Mouse (Mus musculus) hindbrain, embryonic 14.5 days (tissue): ENCODE results near the gene Ano6. TPM values are rescaled to one million over a fixed set of nuclear protein-coding genes. Genes with fewer than 3 reads are reported as not detected.

Experiments
- ATAC-seq: fragments of 200-750 bp; cut with Nextera tagmentation; 2 replicates; pipeline ENCODE4 v1.8.0; 2017; ENCODE audit warnings: moderate number of reproducible peaks, mild to moderate bottlenecking, moderate TSS enrichment, moderate library complexity; ENCODE audit not compliant: low FRiP score
- DNase-seq: peaks from one replicate; pipeline ENCODE4 v3.0.0-alpha.2; 2015; ENCODE audit warnings: low spot score
- H3K27ac ChIP-seq: fragments of 300-500 bp; sonication (generic); 2 replicates; pipeline ENCODE4 v1.5.1; 2014; ENCODE audit warnings: mild to moderate bottlenecking, moderate library complexity
- H3K27me3 ChIP-seq: fragments of 300-500 bp; sonication (generic); 2 replicates; pipeline ENCODE4 v1.6.1; 2014; ENCODE audit warnings: mild to moderate bottlenecking, low read length, mixed read lengths; ENCODE audit not compliant: control insufficient read depth, insufficient read depth
- H3K36me3 ChIP-seq: fragments of 300-500 bp; sonication (generic); replicated peaks from 2 replicates; pipeline ENCODE4 v1.6.1; 2014; ENCODE audit not compliant: control insufficient read depth, insufficient read depth
- H3K4me1 ChIP-seq: fragments of 300-500 bp; sonication (generic); replicated peaks from 2 replicates; pipeline ENCODE4 v1.6.1; 2014; ENCODE audit warnings: antibody characterized with exemption, low read length, mixed read lengths; ENCODE audit not compliant: control insufficient read depth, insufficient read depth
- H3K4me2 ChIP-seq: fragments of 300-500 bp; sonication (generic); replicated peaks from 2 replicates; pipeline ENCODE4 v1.6.1; 2014; ENCODE audit warnings: mild to moderate bottlenecking, moderate library complexity
- H3K4me3 ChIP-seq: fragments of 300-500 bp; sonication (generic); replicated peaks from 2 replicates; pipeline ENCODE4 v1.5.1; 2014; ENCODE audit warnings: mild to moderate bottlenecking, low read length
- H3K9ac ChIP-seq: fragments of 300-500 bp; sonication (generic); 2 replicates; pipeline ENCODE4 v1.6.1; 2014
- H3K9me3 ChIP-seq: fragments of 300-500 bp; sonication (generic); 2 replicates; pipeline ENCODE4 v1.6.1; 2016; ENCODE audit warnings: low read length; ENCODE audit not compliant: control insufficient read depth
- WGBS: fragments of 180-500 bp; shearing (Covaris S2); extraction: QIAGEN DNeasy Blood & Tissue Kit; methylation state at CpG from one replicate; pipeline ENCODE4 v1.1.7; 2014; 5-methylcytosine and 5-hydroxymethylcytosine counted together
- polyA plus RNA-seq: library from polyadenylated mRNA; unstranded; fragments of >200 nt; fragmentation: Nextera tagmentation; extraction: Ambion mirVana; gene quantifications from 2 replicates; pipeline ENCODE4 v1.2.1, GENCODE M21; 2014

Gene Ano6
- polyA plus RNA-seq, 1 experiment from 2014 or later: 33.2 TPM

- H3K36me3 ChIP-seq: no peaks in the 10 kb centered on the region
- H3K9ac ChIP-seq: no peak overlapping the region
- no peaks in the 10 kb centered on the region for H3K4me1 ChIP-seq
- H3K9me3 ChIP-seq: no peaks in the 10 kb centered on the region
- H3K4me2 ChIP-seq: no peak overlapping the region
- WGBS: 71% methylated on average over 6 of the region's 6 CpGs
- H3K4me3 ChIP-seq: no peak overlapping the region
- no peak for ATAC-seq
- DNase-seq: no peak
- no peaks in the 10 kb centered on the region for H3K27me3 ChIP-seq
- no peak overlapping the region for H3K27ac ChIP-seq
These were observed 16.4 kb upstream of the Ano6 start for GRCm38 (mm10) chr15:95774197-95774596.

- Histone ChIP-seq H3K9me3 (no peaks in the 10 kb centered on the region), H3K27ac (no peak overlapping the region), H3K36me3 (no peaks in the 10 kb centered on the region), H3K4me2 (no peak overlapping the region), H3K4me1 (no peaks in the 10 kb centered on the region), H3K4me3 (no peak overlapping the region), H3K9ac (no peak overlapping the region), H3K27me3 (no peaks in the 10 kb centered on the region)
- ATAC-seq (no peak), DNase-seq (no peak)
- 93% methylated on average over 9 of the region's 9 CpGs for WGBS
These were observed 15.8 kb upstream of the Ano6 start for GRCm38 (mm10) chr15:95774674-95775414.

DNA sequence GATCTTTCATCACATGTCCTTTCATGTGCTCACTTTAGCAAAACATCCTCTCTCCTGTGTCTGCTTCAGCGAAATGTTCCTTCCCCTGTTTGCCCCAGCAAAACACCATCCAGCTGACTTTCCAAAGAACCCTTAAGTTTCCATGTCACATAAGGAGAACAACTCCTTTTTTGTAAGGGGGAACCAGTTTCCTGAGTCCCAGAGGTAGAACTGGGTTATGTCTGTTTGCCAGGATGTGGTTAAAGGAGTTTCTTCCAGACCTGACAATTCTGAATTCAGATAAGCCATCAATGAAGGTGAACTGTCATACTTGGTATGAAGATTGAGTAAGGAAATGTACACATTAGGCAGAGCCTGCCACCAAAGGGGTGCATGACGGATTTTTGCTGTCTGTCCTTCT lies 12.9 kb upstream of the Ano6 start:
- DNase-seq: no peak
- no peak overlapping the region for H3K4me3 ChIP-seq

DNA sequence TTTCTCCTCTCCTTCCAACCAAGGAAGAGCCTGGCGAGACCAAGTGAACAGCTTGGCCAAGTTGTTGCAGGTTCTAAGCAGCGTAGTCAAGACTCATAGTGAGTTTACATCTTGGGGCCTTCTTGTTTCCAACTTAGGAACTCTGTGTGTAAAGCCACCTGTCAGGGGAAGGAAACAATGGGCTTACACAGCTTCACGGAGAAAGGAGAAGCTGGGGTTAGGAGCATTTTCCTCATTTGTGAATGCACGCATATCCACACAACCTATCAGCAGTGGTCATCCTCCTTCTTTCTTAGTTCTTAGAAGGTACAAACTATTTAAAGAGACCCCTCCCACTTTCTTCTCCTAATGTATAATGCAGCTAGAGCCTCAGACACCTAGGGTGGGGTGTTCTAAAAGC lies 11.9 kb upstream of the Ano6 start:
- H3K4me3 ChIP-seq: no peak overlapping the region
- DNase-seq (no peak), ATAC-seq (no peak)
- H3K4me1 ChIP-seq: no peaks in the 10 kb centered on the region
- no peaks in the 10 kb centered on the region for H3K36me3 ChIP-seq
- no peaks in the 10 kb centered on the region for H3K9me3 ChIP-seq
- H3K9ac ChIP-seq: no peak overlapping the region
- H3K27me3 ChIP-seq: no peaks in the 10 kb centered on the region
- WGBS: 88% methylated on average over 4 of the region's 4 CpGs
- H3K4me2 ChIP-seq: no peak overlapping the region
- no peak overlapping the region for H3K27ac ChIP-seq

More for the DNA sequence above, 12.9 kb upstream of the Ano6 start:
- Histone ChIP-seq H3K27me3 (no peaks in the 10 kb centered on the region), H3K27ac (no peak overlapping the region), H3K36me3 (no peaks in the 10 kb centered on the region), H3K4me1 (no peaks in the 10 kb centered on the region), H3K4me2 (no peak overlapping the region), H3K9ac (no peak overlapping the region), H3K9me3 (no peaks in the 10 kb centered on the region)
- WGBS: 92% methylated on average over 2 of the region's 2 CpGs
- ATAC-seq: no peak

- 90% methylated on average over 4 of the region's 4 CpGs for WGBS
- H3K27me3 ChIP-seq: no peaks in the 10 kb centered on the region
- no peak for DNase-seq
- H3K4me2 ChIP-seq: no peak overlapping the region
- no peak for ATAC-seq
- no peaks in the 10 kb centered on the region for H3K9me3 ChIP-seq
- H3K9ac ChIP-seq: no peak overlapping the region
- H3K4me3 ChIP-seq: no peak overlapping the region
- no peak overlapping the region for H3K27ac ChIP-seq
- H3K36me3 ChIP-seq: no peaks in the 10 kb centered on the region
- peaks cover 12% of the 10 kb centered on the region; the same call in 1 of the 2 replicates for H3K4me1 ChIP-seq
These were observed 4.0 kb upstream of the Ano6 start for GRCm38 (mm10) chr15:95786624-95787023.

DNA sequence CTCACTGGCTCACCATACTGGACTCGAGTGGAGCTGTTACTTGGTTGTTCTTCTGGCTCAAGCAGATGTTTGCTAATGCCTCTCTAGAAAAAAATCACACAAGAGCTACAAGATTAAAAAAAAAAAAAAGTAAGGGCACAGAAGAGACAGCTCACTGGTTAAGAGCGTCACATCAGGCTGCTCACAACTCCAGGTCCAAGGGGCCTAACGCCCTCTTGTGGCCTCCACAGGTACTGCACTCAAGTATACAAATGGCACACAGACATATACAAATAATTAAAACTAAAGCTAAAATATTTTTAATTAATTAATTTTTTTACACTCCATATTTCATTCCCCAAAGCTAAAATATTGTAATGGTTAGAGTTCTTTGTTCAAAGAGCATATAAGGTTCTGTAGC lies 3.1 kb upstream of the Ano6 start:
- H3K4me3 ChIP-seq: no peak overlapping the region
- H3K9ac ChIP-seq: no peak overlapping the region
- H3K9me3 ChIP-seq: no peaks in the 10 kb centered on the region
- ATAC-seq: no peak
- H3K4me1 ChIP-seq: peaks cover 21% of the 10 kb centered on the region
- WGBS: 58% methylated on average over 3 of the region's 3 CpGs
- no peak overlapping the region for H3K27ac ChIP-seq
- H3K27me3 ChIP-seq: no peaks in the 10 kb centered on the region
- no peak for DNase-seq
- H3K36me3 ChIP-seq: no peaks in the 10 kb centered on the region
- H3K4me2 ChIP-seq: no peak overlapping the region

- Histone ChIP-seq H3K4me1 (peaks cover 38% of the 10 kb centered on the region), H3K4me3 (peak overlapping the region; percentile 83), H3K9ac (peak overlapping the region; percentile 93), H3K27ac (peak overlapping the region; percentile 85), H3K4me2 (peak overlapping the region; percentile 53), H3K27me3 (no peaks in the 10 kb centered on the region), H3K36me3 (no peaks in the 10 kb centered on the region; the same call in 1 of the 2 replicates), H3K9me3 (no peaks in the 10 kb centered on the region)
- ATAC-seq (peak; percentile 47), DNase-seq (no peak)
- WGBS: 12% methylated on average over 32 of the region's 32 CpGs
These were observed 798 bp upstream of the Ano6 start for GRCm38 (mm10) chr15:95789562-95790528.

DNA sequence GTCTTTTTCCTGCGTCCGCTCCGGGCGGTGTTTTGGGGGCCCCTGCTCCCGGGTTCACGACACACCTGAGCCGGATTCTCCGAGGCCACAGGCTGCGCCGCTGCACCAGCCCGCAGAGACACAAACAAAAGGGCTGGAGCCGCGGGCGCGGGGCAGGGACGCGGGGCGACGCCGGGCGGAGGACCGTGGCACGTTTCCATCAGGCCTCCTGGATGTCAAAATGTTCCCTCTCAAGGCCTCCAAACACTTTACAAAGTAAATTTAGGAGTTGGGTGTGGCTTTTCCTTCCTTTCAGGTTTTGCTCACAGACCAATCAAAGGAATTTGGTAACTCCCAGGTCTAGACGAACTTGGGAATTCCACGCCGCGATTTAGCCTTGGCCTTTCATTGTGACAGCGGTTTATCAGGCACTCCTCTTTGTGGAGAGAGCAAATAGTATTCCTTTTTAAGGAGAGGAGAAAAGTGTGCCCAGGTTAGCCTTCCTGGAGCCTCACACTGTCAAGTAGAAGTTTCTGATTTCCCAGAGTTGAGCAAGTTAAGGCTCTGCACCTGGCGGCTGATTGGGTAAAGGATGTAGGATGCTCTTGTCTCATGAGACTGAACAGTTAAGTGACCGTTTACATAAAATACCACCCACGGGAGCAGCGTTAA lies 623 bp downstream of the Ano6 start:
- peaks cover 38% of the 10 kb centered on the region for H3K4me1 ChIP-seq
- H3K9me3 ChIP-seq: no peaks in the 10 kb centered on the region
- peak overlapping the region; percentile 83 for H3K4me3 ChIP-seq
- H3K27ac ChIP-seq: peak overlapping the region; percentile 85
- H3K27me3 ChIP-seq: no peaks in the 10 kb centered on the region
- H3K9ac ChIP-seq: peak overlapping the region; percentile 93
- 2% methylated on average over 32 of the region's 32 CpGs for WGBS
- peak overlapping the region; percentile 53 for H3K4me2 ChIP-seq
- peak; percentile 41 for ATAC-seq
- no peak for DNase-seq
- H3K36me3 ChIP-seq: no peaks in the 10 kb centered on the region; the same call in 1 of the 2 replicates

GRCm38 (mm10) chr15:95791855-95792254 lies 1.2 kb downstream of the Ano6 start:
- 60% methylated on average over 5 of the region's 5 CpGs for WGBS
- H3K9ac ChIP-seq: peak overlapping the region; percentile 93; the same call in 1 of the 2 replicates
- H3K4me1 ChIP-seq: peaks cover 38% of the 10 kb centered on the region
- no peak for DNase-seq
- H3K9me3 ChIP-seq: no peaks in the 10 kb centered on the region
- ATAC-seq: no peak
- H3K27me3 ChIP-seq: no peaks in the 10 kb centered on the region
- H3K36me3 ChIP-seq: no peaks in the 10 kb centered on the region; the same call in 1 of the 2 replicates
- H3K4me3 ChIP-seq: peak overlapping the region; percentile 83
- peak overlapping the region; percentile 53 for H3K4me2 ChIP-seq
- no peak overlapping the region for H3K27ac ChIP-seq
